Mouse (Mus musculus) skeletal muscle tissue, adult 2 months (tissue): ENCODE results near the gene Gm20388.
A peak's percentile ranks its signal among the peaks of the same experiment; 100 is the strongest.

ENCODE experiments used
- DNase-seq: peaks from one replicate; pipeline ENCODE4 v3.0.0-alpha.2; 2012; ENCODE audit warnings: low read depth, low spot score

The Gm20388 gene

DNA sequence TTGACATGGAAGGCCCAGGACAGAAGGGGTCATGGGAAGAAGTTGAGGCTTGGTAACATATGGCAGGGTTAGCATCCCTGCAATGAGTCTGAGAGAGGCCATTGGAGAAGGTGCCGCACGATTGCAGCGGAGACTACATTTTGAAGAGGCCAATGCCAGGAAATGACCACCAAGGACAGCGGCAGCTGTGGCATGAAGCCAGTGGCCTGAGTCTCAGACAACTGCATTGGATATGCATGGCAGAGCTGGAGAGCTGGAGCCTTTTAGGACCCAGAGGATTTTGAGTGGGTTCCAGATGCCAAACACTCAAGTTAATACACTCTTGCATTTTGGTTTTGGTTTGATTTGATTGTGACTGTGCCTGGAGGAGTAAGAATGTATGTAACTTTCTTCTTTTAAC is 953.0 kb downstream of the Gm20388 start:
- DNase-seq, result no peak

DNA sequence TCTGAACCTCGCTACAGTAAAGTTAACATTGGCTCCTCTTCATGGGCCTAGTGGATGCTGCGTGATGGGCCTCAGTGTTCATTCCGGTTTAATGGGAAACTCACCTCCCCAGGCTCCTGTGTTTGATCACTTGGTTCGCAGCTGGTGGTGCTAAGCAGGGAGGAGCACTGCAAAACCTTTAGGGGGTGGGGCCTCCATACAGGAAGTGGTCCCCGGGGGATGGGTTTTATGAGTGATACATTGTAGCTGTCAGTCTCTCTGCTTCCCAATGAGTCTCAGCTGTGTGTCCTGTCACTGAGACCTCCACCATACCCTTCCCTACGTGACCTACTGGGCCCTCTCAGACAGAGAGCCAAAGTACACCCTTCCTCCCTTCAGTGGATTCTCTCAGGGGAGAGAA is 956.7 kb downstream of the Gm20388 start:
- DNase-seq, result no peak

DNA sequence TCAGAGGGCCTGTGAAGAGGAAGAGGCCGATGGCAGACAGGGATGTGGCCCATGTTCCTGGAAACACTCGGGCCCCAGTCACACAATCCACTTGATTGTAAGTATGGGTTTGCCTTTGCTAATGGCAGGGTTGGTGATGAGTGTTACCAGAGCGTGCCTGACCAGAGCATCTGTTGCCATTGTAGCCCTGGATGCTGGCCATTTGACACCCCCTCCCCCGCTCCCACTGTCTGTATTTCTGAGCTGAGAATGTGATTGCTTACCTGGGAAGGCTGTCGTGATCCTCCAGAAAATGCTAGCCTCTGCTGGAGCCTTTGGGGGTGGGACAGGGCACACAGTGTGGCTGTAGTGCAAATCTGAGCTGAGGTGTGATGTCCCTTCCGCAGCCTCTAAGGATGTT is 962.0 kb downstream of the Gm20388 start:
- DNase-seq, result no peak

DNA sequence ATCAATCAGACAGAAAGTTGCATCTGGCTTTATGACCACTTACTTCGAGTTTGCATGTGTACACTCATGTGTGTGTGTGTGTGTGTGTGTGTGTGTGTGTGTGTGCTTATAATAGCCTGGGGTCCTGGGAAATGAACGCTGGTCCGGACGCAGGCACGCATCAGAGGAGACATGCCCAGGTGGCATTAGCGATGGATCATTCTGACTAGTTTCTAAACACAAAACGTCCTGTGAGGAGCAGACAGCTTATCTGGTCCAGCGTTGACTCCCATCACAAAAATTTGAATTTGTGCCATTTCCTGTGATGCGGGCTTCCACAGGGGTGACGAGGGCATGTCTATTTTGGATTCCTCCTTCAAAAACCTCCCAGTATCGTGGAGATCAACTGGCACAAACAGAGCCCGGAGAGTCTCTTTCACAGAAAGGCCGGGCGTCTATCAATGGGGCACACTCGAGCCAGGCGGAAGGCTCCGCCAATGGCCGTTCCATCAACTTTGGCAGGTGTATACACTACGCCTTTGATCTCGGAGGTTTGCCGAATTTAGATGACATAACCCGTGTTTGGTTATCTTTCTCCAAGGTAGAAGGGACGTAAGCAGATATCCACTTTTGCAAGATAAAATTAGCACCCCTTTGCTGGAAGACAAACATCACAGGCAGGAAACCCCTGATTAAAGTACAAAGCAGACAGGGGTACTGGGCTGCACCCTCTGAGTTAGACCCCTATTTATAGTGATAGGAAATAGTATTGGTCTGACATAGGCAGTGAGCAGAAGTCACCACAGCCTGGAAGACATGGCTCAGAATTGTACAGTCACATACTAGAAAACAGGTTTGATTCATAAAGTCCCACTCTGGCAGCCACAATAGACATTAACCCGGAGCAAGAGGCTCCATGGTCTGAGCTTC is 965.6 kb downstream of the Gm20388 start:
- no peak for DNase-seq

DNA sequence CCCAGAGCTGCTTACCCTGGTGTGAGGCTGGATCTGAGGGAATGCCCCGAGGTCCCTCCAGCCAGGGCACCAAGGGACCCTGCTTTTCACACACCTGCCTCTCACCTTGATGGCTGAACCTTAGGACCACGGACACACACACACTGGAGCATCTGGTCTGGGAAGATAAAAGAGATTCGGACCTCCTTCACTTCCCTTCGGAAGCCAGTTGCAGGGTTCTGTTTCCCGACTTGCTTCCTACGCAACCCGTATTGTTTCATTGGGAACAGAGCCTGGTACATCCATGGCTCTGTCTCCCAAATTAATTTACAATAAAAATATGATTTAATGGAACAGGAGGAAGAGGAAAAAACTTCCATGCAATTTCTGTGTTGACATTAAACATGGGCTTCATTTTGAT is 966.4 kb downstream of the Gm20388 start:
- no peak for DNase-seq

DNA sequence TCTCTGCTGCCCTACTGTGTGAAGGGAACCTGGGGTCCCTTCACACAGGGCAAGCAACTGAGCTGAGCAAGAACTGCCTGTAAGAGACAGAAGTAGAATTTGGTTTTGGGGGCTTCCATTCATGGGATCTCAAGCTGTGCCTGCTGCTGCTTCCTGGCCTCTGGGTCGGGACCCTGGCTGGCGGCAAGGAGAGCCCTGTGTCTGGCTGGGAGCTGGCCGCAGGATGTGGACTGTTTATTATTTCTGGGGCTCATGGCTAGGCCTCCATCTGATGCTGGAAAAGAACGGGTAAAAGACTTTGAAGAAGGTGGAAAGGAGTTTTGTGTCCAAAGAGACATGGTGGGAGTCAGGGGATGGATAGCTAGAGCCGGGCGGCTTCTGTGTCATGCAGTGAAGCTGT is 969.3 kb downstream of the Gm20388 start:
- DNase-seq, result no peak

DNA sequence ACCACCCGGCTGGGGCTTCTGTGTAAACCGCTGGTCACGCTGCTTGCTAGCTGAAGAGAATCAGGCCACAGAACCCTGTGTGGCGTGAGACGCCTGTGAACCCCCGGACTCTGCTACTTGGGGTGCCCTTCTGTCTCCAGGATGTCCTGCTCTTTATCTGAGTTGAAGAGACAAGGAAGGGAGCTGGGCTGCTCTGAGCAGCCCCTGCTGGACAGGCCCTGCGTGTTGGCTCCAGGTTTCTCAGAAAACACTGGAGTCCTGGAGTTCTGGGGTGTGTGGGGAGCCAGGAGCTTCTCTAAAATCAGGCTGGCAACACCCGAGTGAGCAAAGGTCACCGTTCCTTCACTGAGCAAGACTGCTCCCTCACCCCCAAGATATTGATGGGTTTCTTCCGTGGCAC is 971.0 kb downstream of the Gm20388 start:
- DNase-seq, result no peak

DNA sequence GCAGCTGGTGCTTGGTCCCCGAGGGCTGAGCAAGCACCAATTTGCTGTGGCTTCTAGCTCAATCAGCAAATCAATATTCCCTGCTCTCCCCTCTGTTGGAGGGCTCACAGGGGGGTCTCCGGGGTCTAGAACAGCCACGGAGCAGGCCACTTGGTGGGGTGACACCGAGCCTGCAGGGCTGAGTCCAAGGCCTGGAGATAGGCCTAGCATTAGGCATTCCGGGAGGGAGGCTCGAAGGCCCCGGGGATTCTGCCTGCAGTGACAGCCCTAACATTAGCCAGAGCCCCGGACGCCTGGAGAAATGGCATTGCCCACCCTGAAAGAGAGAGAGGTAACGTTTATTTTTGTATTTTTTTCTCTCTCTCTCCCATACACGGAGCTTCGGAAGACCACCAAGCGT is 972.0 kb downstream of the Gm20388 start:
- DNase-seq, result no peak

DNA sequence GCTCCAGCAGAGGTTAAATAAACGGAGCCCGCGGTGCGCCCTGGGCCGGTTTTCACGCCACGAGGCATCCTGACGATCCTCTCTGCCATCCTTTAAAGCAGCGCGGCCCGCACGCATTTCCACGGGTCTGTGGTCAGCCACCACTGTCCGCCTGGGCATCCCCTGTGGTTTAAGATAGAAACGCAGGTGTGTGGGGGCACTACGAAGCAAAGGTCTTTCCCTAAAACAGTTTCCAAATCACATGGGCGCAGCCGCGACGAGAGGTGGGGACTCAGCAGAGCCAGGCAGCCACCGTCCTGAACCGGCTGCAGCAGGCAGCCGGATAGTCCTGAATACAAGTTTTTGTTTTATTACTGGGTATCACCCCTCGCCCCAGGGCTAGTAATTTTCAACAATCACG is 972.7 kb downstream of the Gm20388 start:
- DNase-seq, result no peak

DNA sequence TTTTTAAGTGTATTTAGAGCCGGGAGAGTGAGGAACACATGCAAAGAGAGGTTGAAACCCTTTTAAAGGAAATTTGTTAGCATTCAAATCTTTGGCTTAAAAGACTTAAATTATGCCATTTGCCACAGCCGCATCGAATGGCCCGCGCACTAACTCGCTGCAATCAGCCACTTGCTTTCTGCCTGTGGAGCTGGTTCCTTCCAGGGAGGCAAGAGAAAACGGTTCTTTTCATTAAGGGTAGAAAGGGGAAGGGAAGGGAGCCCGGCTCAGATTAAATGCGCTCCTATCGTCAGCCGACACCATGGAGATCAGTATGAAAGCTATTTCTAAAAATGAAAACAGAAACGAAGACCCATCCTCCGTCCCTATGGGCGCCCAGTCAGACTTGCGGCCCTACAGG is 973.2 kb downstream of the Gm20388 start:
- DNase-seq, result no peak

DNA sequence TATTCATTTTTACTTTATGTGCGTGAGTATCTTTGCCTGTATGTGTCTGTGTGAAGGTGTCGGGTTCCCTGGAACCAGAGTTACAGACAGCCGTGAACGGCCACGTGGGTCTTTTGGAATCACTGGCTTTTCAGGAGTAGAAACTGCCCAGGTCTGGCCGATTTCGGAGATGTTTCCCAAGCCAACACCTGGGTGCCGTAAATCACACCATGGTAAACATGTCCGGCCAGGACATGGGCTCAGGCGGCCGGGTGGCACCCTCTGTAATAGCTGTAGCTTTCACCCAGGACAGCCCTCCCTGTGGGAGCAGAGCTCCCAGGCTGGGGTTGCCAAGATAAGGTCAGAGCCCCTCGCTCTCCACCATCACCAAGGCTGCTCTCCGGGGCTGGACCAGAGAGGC is 974.2 kb downstream of the Gm20388 start:
- no peak for DNase-seq

DNA sequence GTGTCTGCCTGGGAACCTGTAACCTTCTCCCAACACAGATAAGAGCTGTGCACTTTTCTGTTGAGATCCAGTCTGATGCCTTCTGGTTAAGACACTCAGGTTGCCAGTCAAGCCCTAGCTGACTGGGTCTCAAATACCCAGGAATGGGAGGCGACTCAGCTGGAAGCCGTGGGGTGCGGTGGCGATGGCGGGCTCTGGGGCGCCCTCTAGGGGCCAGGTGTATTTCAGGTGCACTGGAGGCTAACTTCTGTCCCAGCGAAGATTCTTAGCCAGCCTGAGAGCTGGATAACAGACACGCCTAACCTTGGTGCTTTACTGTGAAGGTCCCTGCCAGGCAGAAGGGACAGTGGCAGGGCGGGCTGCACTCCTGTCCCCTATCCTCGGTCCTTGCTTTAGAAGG is 976.6 kb downstream of the Gm20388 start:
- DNase-seq, result no peak

DNA sequence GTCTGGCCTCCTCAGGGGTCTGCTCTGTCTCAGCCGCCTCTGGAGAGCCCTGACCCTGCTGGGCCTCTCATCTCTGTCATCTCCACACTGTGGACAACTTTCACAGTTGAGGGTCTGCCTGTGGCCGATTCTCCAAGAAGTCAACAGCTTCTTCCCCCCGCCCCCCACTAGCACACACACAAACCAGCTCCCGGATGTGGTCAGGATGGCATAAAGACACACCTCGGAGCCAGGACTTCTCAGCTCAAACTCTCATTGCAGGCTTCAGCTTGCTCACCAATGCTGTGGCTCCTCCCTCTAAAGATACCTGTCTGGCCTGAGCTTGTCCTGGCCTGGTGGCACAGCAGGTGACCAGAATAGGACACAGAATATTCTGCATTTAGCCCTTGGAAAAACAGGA is 977.4 kb downstream of the Gm20388 start:
- DNase-seq, result no peak

DNA sequence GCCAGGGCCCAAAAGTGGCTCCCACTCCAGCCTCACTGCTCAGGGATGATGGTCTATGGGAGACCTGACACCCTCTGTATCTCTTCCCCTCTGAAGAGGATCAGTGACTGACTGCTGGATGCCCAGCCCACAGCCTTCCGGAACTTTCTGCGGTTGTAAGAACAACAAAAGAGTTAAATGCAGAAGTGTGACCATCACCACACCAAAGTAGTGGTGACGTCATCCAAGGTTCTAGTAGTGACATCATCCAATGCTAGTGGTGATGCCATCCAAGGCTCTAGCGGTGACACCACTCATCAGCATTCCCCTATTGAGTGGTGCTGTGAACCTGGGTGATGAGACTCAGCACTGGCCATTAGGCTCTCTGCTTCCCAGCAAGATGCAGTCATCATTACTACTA is 978.5 kb downstream of the Gm20388 start:
- DNase-seq, result no peak

DNA sequence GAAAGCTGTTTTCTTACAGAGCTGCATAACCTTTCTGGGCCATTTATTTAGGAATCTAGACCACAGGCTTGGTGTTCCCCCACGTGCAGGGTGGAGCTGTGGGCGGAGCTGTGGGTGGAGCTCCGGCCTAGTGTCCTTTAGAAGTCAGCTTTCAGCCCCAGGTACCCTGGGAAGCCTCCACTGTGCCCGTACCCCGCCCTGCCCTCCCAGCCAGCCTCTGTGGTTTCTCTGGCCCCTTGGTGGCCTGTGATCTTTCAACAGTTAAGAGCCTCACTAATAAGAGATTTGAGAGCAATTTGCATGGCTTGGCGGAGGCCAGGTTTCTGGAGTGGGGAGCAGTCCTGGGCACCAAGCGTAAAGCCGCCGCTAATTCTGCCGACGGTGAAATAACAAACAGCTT is 979.4 kb downstream of the Gm20388 start:
- DNase-seq, result no peak

DNA sequence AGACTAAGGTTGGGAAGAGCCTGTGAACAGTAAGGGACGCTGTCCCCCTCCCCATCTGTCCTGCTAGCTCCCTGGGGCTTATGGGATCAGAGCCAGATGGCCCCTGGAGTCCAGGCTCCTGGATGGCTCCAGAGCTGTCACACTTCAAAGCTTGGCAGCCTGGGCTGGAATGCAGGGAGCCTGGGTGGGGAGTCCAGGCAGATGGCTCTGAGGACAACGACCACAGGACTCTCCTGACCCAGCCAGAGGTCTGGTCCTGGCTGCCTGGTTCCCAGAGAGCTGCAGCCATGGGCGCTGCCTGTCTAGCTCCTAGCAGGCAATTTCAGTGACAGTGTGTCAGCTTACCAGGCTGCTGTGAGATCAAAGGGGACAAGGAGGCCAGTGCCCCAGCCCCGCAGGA is 984.4 kb downstream of the Gm20388 start:
- no peak for DNase-seq

DNA sequence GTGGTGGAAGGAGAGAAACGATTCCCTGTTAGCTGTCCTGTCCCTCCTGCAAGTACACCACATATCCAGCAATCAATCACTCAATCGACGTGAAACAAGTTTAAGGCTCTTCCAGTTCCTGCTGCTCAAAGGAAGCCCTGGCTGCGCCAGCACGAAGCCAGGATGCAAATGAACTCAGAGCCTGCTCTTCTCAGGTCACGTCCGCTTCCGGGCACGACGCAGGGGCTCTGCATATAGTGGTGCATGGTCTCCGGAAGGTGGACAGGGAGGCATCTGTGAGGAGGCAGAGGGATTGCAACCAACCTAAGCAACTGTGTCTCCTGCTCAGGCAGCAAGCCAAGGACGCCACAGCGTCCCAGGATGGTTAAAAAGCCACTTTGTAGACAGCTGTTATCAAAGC is 985.0 kb downstream of the Gm20388 start:
- DNase-seq, result no peak

DNA sequence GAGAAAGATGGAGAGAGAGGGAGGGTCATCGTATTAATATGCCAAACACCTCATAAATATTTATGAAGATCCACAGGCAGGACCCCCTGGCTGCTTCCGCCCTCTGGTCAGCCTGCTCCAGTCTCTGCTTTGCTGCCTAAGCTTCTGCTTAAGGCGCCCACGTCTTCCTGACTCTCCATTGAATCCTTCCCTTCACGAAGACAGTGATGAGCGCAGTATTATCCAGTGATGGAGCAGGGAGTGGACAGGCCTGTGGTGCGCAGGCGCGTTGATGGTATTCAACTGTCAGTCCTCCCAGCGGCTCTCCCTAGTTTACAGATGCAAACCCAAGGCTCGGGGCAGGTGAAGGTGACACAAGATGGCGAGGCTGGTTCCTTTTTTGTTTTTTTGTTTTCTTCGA is 985.6 kb downstream of the Gm20388 start:
- no peak for DNase-seq

DNA sequence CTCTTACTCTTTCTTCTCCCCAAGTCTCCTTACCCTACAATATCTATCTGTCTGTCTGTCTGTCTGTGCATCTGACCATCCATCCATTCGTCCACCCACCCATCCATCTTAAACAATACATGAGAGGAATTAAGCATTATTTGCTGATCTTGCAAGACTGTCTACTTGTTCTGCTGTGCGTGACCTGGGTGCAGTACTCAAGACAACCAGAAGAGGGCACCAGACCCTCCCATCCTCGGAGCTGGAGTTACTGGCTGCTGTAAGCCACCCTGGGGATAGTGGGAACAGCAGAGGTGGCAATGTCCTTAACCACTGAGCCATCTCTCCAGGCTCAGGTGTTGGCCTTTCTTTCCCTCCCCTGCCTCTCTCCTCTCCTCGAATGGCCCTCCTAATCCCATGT is 987.4 kb downstream of the Gm20388 start:
- DNase-seq, result peak; percentile 20

DNA sequence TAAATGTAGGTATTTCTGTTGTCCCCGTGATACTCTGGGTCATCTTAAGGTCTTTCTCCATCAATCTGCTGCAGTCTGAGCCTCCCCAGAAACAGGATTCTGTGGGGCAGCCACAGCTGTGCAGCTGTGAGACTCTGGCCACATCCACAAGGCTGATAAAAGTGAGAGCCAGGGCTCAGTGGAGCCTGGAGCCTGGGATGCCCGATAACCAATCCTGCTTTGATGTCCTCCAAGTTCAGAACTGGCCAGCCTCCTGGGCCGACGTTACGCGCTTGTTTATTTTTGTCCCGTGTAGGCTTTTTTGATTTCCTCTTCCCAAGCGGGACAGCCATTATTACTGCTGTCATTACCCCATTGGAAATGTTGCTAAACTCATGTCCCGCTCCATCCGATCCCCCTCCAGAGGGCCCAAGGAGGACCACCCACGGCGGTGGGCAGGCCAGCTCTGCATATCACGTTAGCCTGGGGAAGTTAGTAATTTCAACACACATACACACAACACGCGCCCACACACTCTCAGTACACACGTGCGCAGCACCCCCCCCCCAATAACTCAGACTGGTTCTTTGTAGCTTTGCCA is 988.3 kb downstream of the Gm20388 start:
- DNase-seq, result no peak

DNA sequence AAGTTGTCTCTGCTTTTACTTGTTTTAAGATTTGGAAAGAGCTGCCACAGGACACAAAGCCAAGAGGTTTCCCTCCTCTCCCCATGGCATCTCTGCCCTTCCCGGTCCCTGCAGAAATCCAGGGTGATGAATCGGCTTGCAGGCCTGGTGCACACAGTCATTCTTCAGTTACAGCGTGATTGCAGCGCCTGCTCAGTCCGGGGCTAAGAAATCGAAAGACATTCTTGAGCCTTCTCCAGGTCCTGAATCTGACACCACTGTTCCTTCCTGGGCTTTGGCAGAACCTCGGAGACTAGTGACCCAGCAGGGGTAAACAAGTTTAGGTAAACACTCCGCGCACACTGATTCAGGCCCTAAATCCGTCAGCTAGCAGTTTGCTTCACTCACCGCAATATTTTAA is 991.7 kb downstream of the Gm20388 start:
- peak; percentile 9 for DNase-seq

DNA sequence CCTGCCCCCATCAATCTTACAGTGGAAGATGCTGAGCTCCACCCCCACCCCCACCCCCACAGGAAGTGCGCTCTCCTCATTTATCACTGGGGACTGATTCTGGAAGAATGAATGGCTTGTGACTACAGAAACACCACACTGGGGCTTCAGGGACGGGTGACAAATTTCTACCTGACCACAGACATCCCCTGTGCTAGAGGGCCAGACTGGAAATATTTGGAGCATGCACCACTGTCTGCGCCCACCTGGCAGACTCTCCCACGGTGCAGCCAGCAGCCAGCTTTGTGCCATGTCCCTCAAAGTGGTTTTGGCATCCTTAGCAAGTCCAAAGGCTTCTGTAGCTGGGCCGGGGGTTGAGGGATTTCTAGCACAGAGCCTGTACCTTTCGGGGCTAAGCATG is 997.0 kb downstream of the Gm20388 start:
- no peak for DNase-seq

DNA sequence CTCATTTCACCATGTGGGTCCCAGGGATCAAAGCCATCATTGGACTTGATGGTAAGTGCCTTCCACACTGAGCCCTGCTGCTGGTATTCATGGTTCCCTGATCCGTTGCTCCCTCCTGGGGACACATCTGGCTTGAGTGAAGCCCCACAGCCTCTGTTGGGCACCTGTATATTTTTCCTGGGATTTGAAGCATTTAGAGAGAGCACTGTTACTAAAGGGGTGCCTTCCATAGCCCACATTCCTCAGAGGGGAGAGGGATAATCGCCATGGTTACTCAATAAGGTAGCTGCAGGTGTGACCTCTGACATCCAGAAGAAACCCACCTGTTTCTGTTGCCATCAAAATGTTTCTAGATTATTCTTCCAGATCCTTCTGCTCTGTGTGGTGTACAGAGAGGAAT is 1000.3 kb downstream of the Gm20388 start:
- no peak for DNase-seq

DNA sequence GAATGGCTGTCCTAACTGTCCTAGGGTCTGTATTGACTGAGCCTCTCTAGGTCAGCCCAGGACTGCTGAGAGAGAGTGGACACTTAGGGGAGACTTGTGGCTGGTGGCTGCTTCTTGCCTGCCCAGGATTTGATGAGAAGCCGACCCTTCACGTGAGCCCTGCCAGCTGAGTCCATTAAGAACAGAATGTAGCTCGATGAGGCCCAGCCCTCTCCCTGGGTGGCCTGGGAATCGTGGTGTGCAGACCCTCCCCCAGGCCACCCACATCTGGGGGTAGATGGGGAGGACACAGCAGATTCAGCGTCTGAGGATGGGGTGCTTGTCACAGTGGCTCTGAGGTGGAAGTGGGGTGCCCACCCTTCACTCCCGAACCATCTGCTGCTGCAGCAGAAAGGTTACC is 1001.8 kb downstream of the Gm20388 start:
- DNase-seq, result no peak
